Mouse (Mus musculus): ENCODE results near the gene Tcea3.

Gene Tcea3

DNA sequence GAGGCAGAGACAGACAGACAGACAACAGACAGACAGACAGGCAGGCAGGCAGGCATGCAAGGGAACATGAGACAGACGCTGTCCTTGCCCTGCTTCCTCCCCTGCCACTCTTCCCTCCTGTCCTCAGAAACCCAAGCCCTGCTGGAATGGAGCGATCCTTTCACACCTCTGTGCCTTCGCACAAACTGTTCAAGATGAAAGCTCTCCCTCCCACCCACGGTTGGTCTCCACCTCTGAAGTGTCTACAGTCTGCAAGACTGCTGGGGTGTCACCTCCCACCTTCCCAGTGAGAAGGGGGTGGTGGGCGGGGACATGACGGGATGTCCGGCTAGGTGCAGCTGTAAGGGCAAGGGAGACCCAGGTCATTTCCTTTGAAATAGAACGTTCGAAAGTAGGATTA, 34.1 kb downstream of the Tcea3 start:
- DNase-seq (ENCODE audit: low read depth, low spot score): no peak

DNA sequence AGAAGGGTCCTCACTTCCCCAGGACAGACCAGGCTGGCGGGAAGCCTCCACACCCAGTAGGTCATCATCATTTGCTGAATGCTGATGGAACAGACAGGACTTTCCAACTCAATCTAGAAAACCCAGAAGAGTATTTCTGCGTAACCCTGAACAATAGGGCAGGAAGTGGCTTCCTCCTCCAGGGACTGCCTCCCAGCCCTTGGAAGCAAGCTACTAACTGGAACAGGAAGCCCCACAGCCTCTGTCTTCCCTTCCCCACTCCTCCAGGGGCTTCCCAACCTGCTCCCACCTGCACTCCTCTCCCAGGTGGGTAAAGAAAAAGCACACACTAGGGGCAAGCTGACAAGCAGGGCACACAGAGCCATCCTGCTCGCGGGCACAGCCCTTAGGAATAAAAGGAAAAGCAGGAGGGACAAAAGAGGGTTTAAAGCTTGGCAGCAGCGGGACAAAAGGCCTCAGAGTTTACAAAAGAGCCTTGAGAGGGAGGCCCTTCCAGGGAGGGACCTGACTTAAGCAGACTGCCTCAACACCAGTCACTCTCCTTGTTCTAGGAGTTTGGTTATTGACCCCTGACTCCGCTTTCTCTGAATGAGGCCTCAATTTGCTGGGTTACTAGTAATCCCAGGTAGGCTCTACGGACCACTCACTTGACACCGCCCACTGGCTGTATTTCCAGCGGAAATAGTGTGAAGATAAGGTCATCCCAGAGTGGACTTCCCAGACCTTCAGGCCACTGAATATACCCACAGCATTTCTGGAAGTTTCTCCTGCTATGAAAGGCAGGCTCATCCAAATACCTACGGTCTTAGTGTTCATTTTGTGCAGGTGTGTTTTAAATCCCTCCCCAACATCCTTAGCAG, 35.3 kb downstream of the Tcea3 start:
- DNase-seq (ENCODE audit: low read depth, low spot score): no peak

DNA sequence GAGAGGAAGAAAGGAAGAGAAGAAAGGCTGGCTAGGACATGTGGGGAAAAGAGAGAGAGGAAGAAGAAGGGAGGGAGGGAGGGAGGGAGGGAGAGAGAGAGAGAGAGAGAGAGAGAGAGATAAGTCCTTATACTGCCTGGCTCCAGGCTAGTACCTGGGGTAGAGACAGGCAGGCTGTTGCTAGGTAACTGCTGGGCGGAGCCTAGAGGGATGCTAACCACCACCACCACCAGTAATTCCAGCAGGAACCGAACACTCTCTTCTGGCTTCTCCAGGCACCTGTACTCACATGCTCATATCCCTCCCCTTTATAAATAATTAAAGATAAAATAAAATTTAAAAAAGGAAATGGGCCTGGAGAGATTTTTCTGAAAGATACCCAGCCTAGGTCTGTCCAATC, 36.3 kb downstream of the Tcea3 start:
- no peak for DNase-seq (ENCODE audit: low read depth, low spot score)

DNA sequence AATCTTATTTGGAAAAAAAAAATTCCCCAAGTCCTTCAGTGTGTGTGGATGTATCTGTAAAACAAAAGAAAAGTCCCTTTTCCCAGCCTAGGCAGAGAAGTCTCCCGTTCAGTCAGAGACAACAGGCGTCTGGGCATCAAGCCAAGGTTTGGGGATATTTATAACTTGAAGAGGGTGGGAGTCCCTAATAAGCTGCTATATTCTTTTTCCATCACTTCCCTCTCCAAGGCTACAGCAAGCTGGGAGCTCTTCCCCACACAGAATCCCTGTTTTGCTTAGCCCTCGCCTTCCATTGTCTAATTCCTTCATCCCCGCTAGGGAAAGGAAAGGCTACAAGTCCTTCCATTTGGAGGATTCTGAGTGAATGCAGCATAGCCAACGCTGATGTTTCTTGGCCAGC, 36.9 kb downstream of the Tcea3 start, which contains the start of gene Zfp46:
Gene Zfp46 (plus strand): TSS at position 229 of the 400 bp plus-strand sequence.
- no peak for DNase-seq (ENCODE audit: low read depth, low spot score)

DNA sequence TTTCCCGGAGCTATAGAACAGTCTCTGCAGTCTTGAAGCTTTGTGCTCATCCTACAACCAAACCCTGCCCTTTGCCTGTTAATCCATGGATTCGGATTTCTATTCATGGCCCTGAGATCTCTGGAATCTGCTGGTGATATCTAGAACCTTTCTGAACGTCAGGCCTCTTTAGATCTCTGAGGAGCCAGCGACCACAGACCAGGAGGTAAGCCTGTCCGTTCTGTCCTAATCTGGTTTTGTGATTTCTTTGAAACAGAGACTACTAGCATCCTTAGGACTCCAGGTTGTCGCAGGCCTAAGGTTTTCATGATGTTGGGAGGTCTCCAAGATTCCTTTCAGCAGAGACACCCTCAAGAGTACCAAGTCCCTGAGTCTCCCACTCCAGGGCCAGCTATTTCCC, 37.4 kb downstream of the Tcea3 start:
- DNase-seq (ENCODE audit: low read depth, low spot score): no peak

DNA sequence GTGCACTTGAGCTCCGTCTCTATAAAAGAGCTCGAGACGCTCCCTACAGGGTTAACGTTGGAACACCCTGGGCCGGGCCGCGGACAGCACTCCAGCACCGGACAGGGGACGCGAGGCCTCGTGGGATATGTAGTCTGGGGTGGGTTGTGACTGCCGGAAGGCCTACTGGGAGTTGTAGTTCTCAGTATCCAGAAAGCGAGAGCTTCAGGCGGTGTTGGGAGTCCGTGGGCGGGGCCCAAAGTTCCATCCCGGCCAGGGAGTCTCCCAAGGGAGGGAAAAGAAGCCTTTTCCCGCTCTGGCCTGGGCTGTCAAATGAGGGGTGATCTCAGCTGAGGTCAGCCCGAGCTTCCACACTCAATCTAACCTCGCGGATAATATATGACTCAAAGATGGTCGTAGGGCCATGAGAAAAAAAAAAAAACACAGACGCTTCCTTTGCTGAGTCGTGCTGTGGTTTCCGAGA, 37.9 kb downstream of the Tcea3 start:
- DNase-seq (ENCODE audit: low read depth, low spot score): peak; percentile 95

DNA sequence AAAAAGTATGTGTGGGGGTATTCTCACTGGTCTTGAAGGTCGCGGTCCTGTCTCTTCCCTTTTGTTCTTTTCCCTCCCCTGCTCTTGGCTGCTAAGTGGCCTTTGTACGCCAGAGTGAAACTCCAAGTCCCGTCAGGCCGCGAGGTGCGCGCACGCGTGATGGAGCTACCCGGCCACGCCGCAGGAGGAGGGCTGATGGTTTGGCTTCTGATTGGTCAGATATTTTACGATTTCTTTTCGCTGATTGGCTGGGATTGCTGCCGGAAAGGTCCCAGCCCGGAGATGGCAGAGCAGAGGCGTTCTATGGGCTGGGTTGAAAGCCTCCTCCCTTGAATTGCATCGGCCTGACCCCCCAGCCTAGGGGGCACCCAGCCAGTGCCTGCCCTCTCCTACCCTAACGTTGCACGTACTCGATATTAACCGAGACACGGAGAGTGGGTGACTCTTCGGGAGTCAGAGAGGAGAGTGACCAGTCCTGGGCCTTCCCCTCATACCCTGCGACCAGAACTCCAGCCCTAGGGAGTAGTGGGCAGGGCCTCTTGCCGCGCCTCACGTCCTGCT, 38.4 kb downstream of the Tcea3 start:
- DNase-seq (ENCODE audit: low read depth, low spot score): peak; percentile 97

DNA sequence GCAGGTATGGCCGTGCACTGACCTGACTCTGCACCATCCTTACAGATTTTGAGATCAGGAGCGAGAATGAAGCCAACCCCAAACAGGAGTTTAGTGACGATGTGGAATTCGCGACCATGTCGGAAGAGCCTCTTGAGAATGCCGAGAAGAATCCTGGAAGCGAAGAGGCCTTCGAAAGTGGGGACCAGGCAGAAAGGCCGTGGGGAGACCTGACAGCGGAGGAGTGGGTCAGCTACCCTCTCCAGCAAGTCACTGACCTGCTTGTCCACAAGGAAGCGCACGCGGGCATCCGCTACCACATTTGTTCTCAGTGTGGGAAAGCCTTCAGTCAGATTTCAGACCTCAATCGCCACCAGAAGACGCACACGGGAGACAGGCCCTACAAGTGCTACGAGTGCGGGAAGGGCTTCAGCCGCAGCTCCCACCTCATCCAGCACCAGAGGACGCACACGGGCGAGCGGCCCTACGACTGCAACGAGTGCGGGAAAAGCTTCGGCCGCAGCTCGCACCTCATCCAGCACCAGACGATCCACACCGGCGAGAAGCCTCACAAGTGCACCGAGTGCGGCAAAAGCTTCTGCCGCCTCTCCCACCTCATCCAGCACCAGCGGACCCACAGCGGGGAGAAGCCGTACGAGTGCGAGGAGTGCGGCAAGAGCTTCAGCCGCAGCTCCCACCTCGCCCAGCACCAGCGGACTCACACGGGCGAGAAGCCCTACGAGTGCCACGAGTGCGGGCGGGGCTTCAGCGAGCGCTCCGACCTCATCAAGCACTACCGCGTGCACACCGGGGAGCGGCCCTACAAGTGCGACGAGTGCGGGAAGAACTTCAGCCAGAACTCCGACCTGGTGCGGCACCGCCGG, 42.6 kb downstream of the Tcea3 start:
- no peak for DNase-seq (ENCODE audit: low read depth, low spot score)

DNA sequence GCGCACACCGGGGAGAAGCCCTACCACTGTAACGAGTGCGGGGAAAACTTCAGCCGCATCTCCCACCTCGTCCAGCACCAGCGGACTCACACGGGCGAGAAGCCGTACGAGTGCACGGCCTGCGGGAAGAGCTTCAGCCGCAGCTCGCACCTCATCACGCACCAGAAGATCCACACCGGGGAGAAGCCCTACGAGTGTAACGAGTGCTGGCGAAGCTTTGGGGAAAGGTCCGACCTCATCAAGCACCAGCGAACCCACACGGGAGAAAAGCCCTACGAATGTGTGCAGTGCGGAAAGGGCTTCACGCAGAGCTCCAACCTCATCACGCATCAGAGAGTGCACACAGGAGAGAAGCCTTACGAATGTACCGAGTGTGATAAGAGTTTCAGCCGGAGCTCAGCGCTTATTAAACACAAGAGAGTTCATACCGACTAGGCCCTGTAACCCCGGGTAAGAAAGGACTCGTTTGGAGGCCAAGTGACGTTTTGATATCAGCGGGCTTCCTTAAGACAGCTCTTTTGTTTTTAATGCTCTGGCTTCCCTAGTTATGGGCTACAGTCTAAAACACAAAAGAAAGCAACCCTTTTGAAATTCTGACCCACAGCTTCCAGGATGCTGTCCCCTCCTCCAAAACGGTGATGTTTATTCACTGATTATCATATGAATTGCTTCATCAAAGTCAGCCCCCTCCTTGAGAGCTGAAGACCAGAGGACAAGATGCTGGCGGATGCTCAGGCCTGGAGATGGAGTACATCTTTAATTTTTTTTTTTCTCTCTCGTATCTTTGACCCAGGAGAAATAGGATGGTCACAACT, 43.5 kb downstream of the Tcea3 start:
- no peak for DNase-seq (ENCODE audit: low read depth, low spot score)

DNA sequence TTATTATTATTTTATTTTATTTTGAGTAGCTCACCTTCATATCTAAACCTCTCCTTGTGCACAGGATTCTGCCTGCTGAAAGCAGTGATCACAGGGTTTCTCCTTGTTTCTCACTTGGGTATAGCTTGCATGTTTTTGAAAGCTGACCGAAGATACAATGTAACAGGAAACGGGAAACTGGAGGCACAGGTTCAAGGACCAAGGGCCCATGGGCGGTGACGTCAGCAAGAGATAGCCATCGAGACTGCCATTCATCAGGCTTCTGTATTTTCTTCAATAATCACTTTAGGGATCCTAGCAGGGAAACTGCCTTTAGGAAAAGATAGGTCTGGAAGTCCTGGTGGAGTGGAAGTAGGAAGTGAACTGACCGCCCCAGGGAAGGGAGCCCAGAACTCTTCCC, 44.2 kb downstream of the Tcea3 start:
- DNase-seq (ENCODE audit: low read depth, low spot score): no peak

DNA sequence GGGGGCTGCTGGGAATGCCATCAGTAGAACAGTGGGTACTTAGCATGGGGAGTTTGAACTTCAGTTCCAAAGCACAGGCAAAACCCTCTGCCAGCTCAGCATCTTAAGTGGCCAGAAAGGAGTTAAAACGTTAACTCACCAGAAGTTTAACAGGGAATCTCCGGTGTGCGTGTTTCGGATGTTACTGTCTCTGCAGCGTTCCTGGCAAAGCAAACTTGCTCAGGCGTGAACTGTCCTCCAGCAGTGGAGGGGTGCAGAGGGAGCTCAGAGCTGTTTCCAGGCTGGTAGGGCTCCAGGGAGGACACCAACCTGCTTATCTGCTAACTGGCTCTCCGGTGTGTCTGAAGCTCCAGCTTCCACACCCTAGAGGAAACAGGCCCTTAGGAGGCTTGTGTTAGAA, 48.4 kb downstream of the Tcea3 start:
- DNase-seq (ENCODE audit: low read depth, low spot score): no peak

DNA sequence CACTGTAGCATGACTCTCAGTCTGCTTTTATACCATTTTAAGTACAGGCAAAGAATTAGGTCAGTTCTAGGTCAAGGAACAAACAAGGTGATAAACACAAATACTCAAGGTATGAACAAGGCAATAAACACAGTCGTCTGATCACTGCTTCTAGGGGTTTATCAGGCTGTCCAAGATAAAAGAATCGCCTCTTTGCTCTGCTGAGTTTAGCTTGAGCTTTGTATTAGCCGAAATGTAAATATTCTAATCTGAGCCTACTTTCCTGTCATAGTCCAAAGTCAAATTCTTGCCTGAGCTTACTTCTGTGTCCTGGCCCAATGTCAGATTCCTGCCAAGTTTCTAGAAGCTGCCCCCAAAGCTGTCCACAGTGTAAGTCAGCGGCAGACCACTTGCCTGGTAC, 54.9 kb downstream of the Tcea3 start:
- no peak for DNase-seq (ENCODE audit: low read depth, low spot score)

DNA sequence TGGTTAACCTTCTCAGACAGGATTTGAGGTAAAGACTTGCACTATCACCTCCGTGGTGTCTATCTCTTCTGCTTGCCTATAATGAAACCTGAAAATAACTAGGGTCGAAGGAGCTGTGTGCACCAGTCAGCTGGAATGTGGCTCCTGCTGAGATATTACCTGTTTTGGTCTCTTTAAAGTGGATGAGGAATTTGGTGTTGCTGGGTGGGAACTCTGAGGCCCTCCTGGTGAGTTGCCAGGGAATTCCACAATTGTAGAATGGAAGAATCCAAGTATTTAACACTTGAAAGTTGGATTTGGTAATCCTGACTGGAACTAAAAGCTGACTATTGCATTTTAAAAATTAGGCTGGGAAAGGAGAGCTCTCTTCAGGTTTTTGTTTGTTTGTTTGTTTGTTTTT, 56.7 kb downstream of the Tcea3 start:
- no peak for DNase-seq (ENCODE audit: low read depth, low spot score)

DNA sequence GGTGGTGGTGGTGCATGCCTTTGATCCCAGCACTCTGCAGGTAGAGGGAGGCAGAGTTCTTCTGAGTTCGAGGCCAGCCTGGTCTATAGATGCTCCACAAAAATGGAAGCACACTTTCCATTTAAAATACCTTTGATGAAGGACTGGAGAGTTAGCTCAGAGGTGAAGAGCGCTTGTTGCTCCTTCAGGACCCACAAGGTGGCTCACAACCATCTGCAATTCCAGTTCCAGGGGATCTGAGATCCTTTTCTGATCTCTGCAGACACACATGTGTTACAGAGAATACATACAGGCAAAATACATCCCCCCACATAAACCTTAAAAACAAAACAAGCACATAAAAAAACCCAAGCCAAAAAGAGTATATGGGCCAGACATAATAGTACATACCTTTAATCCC, 60.8 kb downstream of the Tcea3 start:
- DNase-seq (ENCODE audit: low read depth, low spot score): no peak

DNA sequence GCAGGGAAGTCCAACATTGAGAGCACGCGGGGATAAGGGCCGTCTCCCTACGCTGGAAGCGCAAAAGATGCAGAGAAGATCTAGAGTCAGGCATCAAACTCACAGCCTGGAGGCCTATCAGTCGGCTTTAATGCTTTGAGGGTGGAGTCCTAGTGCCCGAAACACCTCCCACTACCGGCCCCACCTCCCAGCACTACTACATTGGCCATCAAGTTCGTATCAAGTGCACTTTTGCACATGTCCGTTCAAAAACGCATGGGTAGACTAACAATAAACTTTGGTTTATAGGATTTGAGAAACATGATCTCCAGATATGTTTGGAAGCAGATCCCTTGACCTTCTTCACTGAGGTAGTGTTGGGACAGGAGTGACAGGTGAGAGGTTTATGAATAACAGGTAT, 62.3 kb downstream of the Tcea3 start:
- peak; percentile 67 for DNase-seq (ENCODE audit: low read depth, low spot score)

DNA sequence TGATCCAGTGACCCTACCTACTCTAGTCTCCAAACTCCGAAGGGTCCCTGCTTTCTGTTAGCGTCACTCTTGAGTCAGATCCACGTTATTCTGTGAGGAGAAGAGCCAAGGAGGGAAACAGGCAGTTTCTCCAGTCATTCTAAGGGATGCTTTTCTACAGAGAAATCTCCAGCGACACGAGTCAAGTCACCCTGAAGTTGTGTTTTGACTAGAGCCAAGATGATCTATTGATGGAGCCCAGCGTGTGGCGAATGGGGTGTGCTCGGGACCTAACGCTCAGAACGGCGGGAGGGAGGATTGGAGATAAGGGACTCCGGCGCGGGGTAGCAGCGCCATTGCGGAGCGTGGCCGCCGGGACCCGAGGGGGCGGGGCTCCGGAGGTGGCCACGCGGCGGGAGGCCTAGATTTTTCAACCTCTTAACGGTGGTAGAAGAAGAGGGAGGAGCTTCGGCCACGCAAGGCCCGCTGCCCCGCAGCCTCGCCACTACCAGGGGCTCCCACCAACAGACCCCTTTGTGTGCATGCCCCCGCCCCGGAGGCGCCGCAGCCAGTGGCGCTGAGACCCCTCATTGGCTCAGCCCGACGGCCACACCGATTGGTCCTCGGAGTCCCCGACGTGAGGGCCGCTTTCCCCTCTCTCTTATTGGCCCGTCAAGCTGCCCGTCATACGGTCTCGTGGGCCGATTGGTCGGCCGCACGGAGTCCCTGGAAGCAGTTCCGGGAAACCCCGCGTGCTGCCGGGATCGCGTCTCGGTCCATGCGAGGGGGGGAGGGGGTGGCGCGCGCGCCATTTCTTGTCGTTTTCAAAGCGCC, 62.9 kb downstream of the Tcea3 start, which contains the start of gene Hnrnpr:
Gene Hnrnpr (plus strand): TSS at position 714 of the 813 bp plus-strand sequence.
- DNase-seq (ENCODE audit: low read depth, low spot score): peak; percentile 100

DNA sequence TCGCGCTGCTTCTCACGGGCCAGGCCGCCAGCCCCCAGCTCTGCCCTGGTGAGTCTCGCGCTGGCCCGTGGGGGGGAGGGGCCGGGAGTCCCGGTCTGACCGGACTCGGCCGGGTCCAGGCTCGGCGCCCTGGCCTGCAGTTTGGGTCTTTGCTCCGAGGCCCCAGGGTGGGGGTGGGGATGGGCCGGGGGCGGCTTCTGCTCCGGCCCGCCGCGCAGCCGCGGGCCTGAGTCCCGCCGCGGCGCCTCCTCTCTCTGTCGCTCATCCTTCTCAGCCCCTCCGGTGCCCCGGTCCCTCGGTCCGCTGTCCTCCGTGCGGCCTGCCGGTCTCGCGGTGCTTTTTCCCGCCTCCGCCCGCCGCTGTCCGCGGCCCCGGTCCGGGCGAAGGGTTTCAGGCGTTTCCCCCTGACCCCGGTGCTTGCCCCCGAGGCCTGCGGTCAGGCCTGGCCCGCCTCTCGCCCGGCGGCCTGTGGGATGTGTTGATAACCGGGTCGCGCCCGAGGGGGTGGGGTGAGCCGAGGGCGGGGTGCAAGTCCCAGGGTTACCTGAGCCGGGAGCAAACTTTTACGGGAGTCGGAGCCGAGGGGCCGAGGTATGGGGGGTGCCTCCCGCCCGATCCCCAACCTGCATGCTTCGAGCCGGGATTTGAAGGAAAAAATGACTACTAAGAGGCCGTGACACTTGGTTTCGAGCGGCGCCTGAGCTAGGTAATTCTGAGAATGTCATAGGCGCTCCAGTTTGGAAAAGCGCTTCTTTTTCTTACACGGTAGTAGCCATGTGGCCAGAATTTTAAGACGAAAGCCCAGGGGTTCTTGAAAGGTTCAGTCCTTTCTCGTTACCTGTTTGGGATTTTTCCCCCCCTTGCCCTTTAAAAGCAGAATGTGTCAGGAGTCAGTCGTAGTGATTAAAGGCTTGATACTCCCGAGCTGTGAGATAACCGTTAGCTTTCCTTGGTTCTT, 63.8 kb downstream of the Tcea3 start:
- DNase-seq (ENCODE audit: low read depth, low spot score): peak; percentile 50

DNA sequence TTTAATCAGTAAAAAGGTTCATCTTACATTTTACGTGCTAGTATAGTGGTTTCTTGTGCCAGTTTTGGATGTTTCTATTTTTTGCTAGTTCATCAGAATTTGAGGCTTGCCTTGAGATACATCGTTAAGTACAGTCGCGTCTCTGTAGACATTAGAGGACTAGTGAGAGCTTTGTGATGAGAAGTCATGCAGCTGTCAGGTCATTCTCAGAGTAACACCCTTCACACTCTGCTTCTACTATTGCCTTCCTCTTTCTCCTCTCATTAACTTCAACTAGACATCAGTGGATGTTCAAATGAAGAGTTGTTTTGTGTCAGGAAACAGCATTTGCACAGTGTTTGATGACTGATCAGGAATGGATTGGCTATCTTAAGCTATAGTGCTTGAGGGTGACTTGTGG, 65.1 kb downstream of the Tcea3 start:
- DNase-seq (ENCODE audit: low read depth, low spot score): no peak

DNA sequence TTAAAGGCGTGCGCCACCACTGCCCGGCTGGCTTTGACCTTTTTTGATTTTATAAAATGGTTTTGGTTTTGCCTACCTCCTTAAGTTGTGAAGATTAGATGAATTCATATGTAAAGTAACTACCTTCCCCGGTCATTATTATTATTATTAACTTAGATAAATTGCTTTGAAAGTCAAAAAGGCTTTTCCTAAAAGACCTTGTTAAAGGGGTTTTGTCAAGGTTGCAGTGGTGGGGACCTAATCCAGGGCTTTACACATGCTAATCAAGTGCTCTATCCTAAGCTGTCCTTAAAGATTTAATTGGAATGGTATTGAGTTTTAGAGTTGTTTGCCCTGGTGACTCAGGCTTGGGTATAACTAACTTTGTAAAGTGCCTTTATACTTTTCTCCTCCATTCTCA, 70.1 kb downstream of the Tcea3 start:
- no peak for DNase-seq (ENCODE audit: low read depth, low spot score)
